Mouse (Mus musculus) left cerebral cortex, adult 2 months (tissue): Measurements from ENCODE around the gene Olfr322. TPM values are rescaled to one million over a fixed set of nuclear protein-coding genes. Genes with fewer than 3 reads are reported as not detected.
A peak's percentile ranks its signal among the peaks of the same experiment; 100 is the strongest.
"Not testable (repeated sequence)": the region's sequence is repeated elsewhere in the genome, so short reads cannot be mapped to it uniquely, and the experiment has no call there.

Experiments
- DNase-seq, 2 experiments: peaks; one replicate each; pipeline ENCODE4 v3.0.0; 2021 to 2022; ENCODE audit warnings: low spot score in 2 of 2, mixed read lengths in 1 of 2; ENCODE audit errors: extremely low spot score in 1 of 2
- H3K27ac ChIP-seq: fragments of 200-600 bp; 2 replicates; pipeline ENCODE4 v1.8.1; 2022
- H3K4me3 ChIP-seq: fragments of 200-600 bp; 2 replicates; pipeline ENCODE4 v1.8.1; 2022
- CTCF ChIP-seq: fragments of 200-600 bp; IDR thresholded peaks from 2 replicates; pipeline ENCODE4 v1.8.1; 2022; ENCODE audit warnings: antibody characterized with exemption, mild to moderate bottlenecking, moderate library complexity
- intact Hi-C: fragments of 180-260 bp; cut with DNase I; formaldehyde crosslinking; loops from one replicate; pipeline ENCODE4 v1.15.1; 2025
- total RNA-seq, 2 experiments: library from RNA; stranded (reverse); gene quantifications; 2 replicates each; pipeline ENCODE4 v1.2.3; 2021

Gene Olfr322
- total RNA-seq, 2 experiments from 2014 or later, result not detected

DNA sequence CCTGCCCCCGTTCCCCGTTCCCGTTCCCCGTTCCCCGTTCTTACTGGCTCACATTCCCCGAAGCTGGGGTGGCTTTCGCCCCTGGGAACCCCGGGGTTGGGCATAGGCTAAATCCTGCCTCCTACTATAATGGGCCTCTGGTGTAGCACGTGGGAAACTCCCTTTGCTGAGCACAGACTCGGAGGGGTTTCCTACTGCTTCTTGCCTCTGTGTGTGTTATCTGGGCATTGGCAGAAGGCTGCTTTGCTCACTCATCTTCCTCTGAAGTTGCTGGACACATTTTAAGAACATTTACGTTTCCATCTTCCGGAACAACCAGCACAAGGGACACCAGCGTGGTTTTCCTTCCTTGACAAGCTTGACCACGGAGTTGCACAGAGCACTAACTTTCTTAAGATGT lies 17.5 kb upstream of the Olfr322 start:
- no peak for TF ChIP-seq CTCF
- Histone ChIP-seq H3K4me3 (no peak overlapping the region), H3K27ac (no peak overlapping the region)
- intact Hi-C loops, result no loop called here
- DNase-seq, result no peak

DNA sequence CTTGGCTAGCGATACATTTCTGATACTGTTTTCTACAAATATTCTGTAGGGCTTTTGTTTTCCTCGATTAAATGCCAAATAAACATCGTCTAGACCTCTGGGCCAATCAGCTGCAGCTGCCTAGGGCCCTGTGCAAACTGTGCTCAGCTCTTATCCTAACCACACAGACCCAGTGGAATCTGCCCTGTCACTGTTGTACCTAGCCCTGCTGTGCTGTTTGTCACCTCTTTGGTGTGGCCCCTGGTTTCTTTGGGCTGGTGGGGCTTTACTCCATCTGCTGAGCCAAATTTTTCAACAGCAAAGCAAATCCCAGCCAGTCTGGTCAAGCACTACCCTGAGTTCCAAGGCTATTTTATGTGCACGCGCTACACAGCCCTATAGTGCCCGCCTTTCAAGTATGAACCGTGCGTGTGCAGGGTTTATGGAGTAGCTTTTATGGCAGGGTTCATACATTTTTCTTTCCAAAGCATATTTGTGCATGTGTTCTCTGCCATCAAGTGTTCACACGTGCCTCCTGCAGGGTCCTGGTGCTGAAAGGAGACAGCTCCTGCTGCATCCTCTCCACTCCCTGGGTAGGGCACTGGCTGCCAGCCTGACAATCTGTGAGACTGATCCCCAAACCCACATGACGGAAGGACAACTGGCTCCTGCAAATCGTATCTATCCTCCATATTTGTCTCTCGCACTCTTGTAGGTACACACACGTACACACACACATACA lies 16.8 kb upstream of the Olfr322 start:
- intact Hi-C loops, result no loop called here

DNA sequence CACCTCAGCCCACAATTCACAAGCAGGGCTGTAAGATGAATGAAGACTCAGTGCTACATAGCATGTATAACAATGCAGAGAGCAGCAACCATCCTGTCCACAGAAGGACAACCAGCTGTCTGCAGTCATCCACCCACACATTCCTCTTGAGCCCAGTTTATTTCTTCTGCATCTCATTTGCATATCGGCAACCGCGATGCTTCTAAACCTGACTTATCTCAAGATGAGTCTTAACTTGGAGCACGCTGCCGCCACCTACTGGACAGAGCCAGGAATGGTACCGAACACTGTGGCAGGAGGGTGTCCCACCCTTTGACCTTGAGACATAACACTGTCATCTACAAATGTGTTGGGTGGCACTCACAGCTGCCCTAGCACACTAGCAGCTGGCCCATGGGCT lies 15.2 kb upstream of the Olfr322 start:
- intact Hi-C loops, result no loop called here
- no peak overlapping the region for H3K4me3 ChIP-seq
- peak; percentile 25 to 31 for DNase-seq
- no peak overlapping the region for H3K27ac ChIP-seq
- TF ChIP-seq CTCF, result peak; percentile 63

More for the DNA sequence above, 16.8 kb upstream of the Olfr322 start:
- TF ChIP-seq CTCF, result no peak
- no peak overlapping the region for H3K4me3 ChIP-seq
- DNase-seq, result no peak
- H3K27ac ChIP-seq, result no peak overlapping the region

DNA sequence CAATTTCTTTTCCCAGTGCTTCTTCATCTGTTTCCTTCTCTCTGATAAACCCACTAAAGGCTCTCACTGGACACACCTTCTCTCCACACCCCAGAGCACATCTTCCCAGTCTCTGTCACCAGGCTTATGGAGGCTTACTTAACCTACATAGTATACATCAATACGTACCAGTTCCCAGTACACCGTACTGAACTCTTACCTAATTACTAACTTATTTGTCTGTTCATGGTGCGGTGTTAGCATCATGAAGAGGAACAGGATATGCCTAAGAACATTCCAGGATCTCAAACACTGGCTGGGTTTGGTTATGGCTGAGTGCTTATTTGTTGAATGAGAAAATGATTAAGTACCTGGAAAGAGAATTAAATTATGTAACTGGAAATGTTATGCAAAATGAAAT lies 3.4 kb upstream of the Olfr322 start:
- intact Hi-C loops, result no loop called here
- no peak overlapping the region for H3K27ac ChIP-seq
- no peak for DNase-seq

DNA sequence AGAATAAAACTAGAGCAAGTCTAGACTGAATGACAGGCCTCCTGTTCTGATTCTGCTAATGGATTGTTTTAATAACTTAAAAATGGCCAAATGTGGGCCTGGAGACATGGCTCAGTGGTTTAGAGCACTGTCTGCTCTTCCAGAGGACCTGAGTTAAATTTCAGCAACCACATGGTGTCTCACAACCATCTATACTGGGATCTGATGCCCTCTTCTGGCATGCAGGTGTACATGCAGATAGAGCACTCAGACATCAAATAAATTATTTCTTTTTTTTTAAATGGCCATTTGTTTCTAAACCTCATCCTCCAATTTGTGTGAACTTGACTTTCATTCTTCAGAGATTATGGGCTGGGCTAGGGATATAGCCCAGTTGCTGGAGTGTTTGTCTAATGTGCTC lies 10.7 kb downstream of the Olfr322 start:
- no peak for DNase-seq
- no peak overlapping the region for H3K4me3 ChIP-seq
- peak; percentile 8; the same call in 1 of the 2 replicates for TF ChIP-seq CTCF
- intact Hi-C loops, result no loop called here
- no peak overlapping the region for H3K27ac ChIP-seq

More for the DNA sequence above, 3.4 kb upstream of the Olfr322 start:
- H3K4me3 ChIP-seq, result no peak overlapping the region
- TF ChIP-seq CTCF, result no peak

DNA sequence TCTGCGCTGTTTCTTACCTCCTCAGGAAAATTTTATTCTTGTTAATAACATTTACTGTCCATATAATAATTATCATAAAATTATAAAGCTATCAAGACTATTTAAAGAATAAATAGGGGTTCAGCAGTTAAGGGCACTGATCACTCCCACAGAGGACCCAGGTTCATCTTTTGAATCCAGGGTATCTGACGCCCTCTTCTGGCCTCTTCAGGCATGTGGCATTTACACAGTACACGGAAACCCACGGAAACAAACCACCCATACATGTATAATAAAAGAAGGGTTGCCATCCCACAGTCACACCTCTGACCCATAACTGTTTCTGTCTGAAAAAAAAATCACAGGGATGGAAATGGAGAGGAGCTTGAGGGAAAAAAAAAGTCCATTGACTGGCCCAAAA lies 13.2 kb downstream of the Olfr322 start:
- H3K27ac ChIP-seq, result no peak overlapping the region
- no peak for DNase-seq
- intact Hi-C loops, result no loop called here
- no peak overlapping the region for H3K4me3 ChIP-seq
- TF ChIP-seq CTCF, result no peak; the same call in 1 of the 2 replicates

DNA sequence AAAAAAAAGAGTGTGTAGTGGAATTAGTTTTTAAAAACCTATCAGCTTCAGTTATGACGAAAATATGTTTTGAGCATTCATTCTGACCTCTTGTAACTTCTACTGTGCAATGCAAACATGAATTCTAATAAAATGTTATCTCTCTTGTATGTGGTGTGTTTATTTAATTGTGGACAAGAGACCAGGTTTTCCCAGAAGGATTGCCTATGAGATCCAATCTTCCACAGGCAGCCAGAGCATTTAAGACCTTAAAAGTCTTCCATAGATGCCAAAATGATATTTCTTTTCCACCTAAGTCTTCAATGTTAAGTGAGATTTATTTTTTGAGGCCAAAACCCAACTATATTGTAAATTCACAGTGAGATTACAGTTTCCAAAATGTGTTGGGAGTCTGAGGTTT lies 22.2 kb downstream of the Olfr322 start, which contains the start of gene Olfr320:
Gene Olfr320 (plus strand): TSS at position 301 of the 400 bp plus-strand sequence.
- TF ChIP-seq CTCF, result no peak
- no peak within 1 kb of the TSS for H3K27ac ChIP-seq
- intact Hi-C loops, result no loop called here
- H3K4me3 ChIP-seq, result no peak within 1 kb of the TSS
- no peak for DNase-seq

DNA sequence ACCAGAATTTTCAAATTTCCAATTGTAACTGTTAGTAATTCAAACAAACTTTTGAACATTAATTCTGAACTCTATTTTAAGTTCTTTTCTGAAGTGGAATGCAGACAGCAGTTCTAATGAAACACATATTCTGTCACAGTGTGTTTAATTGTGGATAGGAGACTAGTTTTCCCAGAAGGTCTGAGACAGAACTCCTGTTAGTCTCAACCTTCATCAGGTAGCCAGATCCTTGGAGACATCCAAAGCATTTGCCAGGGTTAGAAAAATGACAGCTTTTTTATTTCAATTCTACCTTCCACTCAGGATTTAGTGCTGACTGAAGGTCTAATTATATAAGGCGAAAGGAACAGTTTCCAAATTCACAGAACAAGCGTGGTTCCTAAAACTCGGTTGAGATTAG lies 40.3 kb downstream of the Olfr322 start, which contains the start of gene Olfr319:
Gene Olfr319 (plus strand): TSS at position 301 of the 400 bp plus-strand sequence.
- DNase-seq, result no peak
- no peak within 1 kb of the TSS for H3K4me3 ChIP-seq
- H3K27ac ChIP-seq, result no peak within 1 kb of the TSS
- no peak for TF ChIP-seq CTCF
- intact Hi-C loops, result no loop called here

DNA sequence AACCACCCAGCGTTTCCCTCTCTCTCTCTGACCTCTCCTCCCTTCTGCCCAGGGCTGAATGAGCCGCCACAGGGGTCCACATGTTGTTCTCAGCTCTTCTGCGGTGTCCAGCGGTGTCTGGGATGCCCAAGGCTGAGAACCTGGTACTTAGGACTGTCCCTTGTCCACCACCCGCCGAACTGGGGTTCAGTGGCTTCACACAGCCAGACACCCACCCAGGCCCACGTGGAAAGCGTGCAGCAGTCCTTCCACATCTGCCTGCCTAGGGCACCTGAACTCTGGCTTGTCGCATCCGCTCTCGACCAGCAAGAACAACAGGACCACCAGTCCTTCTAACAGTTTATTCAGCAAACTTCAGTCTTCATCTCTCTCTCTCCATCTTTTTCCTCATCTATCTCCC lies 50.5 kb downstream of the Olfr322 start:
- DNase-seq, result no peak
- TF ChIP-seq CTCF, result no peak
- H3K27ac ChIP-seq, result no peak overlapping the region
- no peak overlapping the region for H3K4me3 ChIP-seq
- intact Hi-C loops, result no loop called here

DNA sequence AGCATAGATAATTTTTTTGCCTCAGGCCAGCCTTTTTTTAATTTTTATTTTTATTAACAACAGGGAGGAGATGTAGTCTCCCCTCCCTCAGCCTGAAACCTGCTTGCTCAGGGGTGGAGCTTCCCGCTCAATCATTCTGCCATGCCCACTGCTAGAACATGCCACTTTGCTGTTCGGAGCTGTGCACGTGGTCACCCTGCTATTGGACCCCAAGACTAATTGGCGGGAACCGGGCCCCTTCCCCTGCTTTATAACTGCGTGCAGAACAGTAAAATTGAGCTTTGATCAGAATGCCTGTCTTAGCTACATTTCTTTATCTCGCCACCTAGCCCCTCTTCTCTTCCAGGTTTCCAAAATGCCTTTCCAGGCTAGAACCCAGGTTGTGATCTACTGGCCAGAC lies 59.1 kb downstream of the Olfr322 start:
- H3K4me3 ChIP-seq, DNase-seq, H3K27ac ChIP-seq, intact Hi-C loops: not testable (repeated sequence)

Other genes with a start within 250 kb of the Olfr322 start
- not detected for gene 1810065E05Rik, start 237.7 kb upstream of the Olfr322 start, total RNA-seq
- gene Gm12253, start 226.2 kb upstream of the Olfr322 start, total RNA-seq, result not detected
- not detected for gene Lypd9, start 205.9 kb upstream of the Olfr322 start, total RNA-seq
- gene Olfr30, start 196.5 kb upstream of the Olfr322 start, total RNA-seq, result not detected
- not detected for gene Olfr332, start 166.2 kb upstream of the Olfr322 start, total RNA-seq
- gene Olfr331, start 156.2 kb upstream of the Olfr322 start, total RNA-seq, result not detected
- not detected for gene Olfr330, start 123.9 kb upstream of the Olfr322 start, total RNA-seq
- not detected for gene Olfr329-ps, start 112.4 kb upstream of the Olfr322 start, total RNA-seq
- under 1 TPM; 0.12 to 0.27 TPM for gene Olfr328, start 103.1 kb upstream of the Olfr322 start, total RNA-seq
- gene Olfr224, start 88.2 kb upstream of the Olfr322 start, total RNA-seq, result not detected
- not detected for gene Olfr325, start 81.1 kb upstream of the Olfr322 start, total RNA-seq
- not detected for gene Olfr324, start 63.7 kb upstream of the Olfr322 start, total RNA-seq
- gene 2210407C18Rik, start 42.7 kb upstream of the Olfr322 start, total RNA-seq, result not detected
- not detected for gene Olfr323, start 28.3 kb upstream of the Olfr322 start, total RNA-seq
- gene Trim58, start 18.3 kb upstream of the Olfr322 start, total RNA-seq, result not detected
- not detected for gene Olfr320, start 22.3 kb downstream of the Olfr322 start, total RNA-seq
- not detected for gene Olfr319, start 40.4 kb downstream of the Olfr322 start, total RNA-seq
- gene Olfr318, start 65.2 kb downstream of the Olfr322 start, total RNA-seq, result not detected
- under 1 TPM in 1 of 2 experiments, not detected in 1; 0.23 TPM for gene Olfr317, start 80.4 kb downstream of the Olfr322 start, total RNA-seq
- gene Olfr316, start 94.0 kb downstream of the Olfr322 start, total RNA-seq, result 1 to 10 TPM; 1.2 to 1.4 TPM
- gene Olfr315, start 114.4 kb downstream of the Olfr322 start, total RNA-seq, result not detected
- not detected for gene Olfr314, start 124.2 kb downstream of the Olfr322 start, total RNA-seq
- 1 to 10 TPM; 1.4 to 3.5 TPM for gene Fam183b, start 143.2 kb downstream of the Olfr322 start, total RNA-seq
- not detected for gene Olfr313, start 156.2 kb downstream of the Olfr322 start, total RNA-seq
- under 1 TPM in 1 of 2 experiments, not detected in 1; 0.09 TPM for gene Olfr312, start 170.5 kb downstream of the Olfr322 start, total RNA-seq
- gene Olfr311, start 180.5 kb downstream of the Olfr322 start, total RNA-seq, result under 1 TPM in 1 of 2 experiments, not detected in 1; 0.26 TPM
- gene Gm12258, start 188.4 kb downstream of the Olfr322 start, total RNA-seq, result 10 to 100 TPM; 17.3 to 20.2 TPM
- gene 2810021J22Rik, start 208.4 kb downstream of the Olfr322 start, total RNA-seq, result 10 to 100 TPM; 10.9 to 11.5 TPM
- gene Zfp39, start 245.4 kb downstream of the Olfr322 start, total RNA-seq, result 1 to 10 TPM; 8.2 to 9.0 TPM